Mouse (Mus musculus) spleen, adult 2 months (tissue): ENCODE results near the gene Popdc3.

Experiments used
- CTCF ChIP-seq: fragments of 200-500 bp; IDR thresholded peaks from 2 replicates; pipeline ENCODE4 v1.5.1; 2011; ENCODE audit warnings: mild to moderate bottlenecking, inconsistent platforms; ENCODE audit not compliant: insufficient read depth, insufficient read length, insufficient replicate concordance; ENCODE audit errors: extremely low read depth
- POLR2A ChIP-seq: fragments of 200-500 bp; IDR thresholded peaks from 2 replicates; pipeline ENCODE4 v1.6.1; 2011; ENCODE audit warnings: low read depth, low read length, inconsistent platforms

DNA sequence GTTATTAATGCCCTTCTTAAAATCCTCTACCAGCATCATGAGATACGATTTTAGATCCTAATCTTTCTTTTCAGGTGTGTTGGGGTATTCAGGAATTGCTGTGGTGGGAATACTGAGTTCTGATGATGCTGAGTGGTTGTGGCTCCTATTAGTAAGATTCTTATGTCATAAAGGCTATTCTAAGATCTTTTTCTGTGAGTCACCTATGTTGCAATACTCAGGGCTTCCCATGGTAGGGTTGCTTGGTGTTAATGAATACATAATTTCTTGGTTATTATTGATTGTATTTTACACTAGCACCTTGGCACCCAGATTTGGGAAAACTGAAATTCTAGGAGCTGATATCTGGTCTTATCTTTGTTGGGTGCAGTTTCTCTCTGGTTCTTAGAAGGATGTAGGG lies 26.7 kb downstream of the Popdc3 start:
- TF ChIP-seq POLR2A (no peak), CTCF (no peak)
